Mouse (Mus musculus) heart, embryonic 13.5 days (tissue): ENCODE results near the gene Eno4. TPM values are rescaled to one million over a fixed set of nuclear protein-coding genes. Genes with fewer than 3 reads are reported as not detected.

Experiments
- ATAC-seq: fragments of 200-750 bp; cut with Nextera tagmentation; 2 replicates; pipeline ENCODE4 v1.8.0; 2017; ENCODE audit warnings: moderate TSS enrichment; ENCODE audit not compliant: insufficient number of reproducible peaks, low FRiP score, low TSS enrichment; ENCODE audit errors: extremely low read depth
- H3K27ac ChIP-seq: fragments of 300-500 bp; sonication (generic); replicated peaks from 2 replicates; pipeline ENCODE4 v1.5.1; 2015; ENCODE audit warnings: moderate library complexity, mild to moderate bottlenecking, inconsistent platforms
- H3K27me3 ChIP-seq: fragments of 300-500 bp; sonication (generic); replicated peaks from 2 replicates; pipeline ENCODE4 v1.6.1; 2015; ENCODE audit warnings: mild to moderate bottlenecking, inconsistent platforms
- H3K36me3 ChIP-seq: fragments of 300-500 bp; sonication (generic); 2 replicates; pipeline ENCODE4 v1.6.1; 2015; ENCODE audit warnings: mild to moderate bottlenecking, inconsistent platforms
- H3K4me1 ChIP-seq: fragments of 300-500 bp; sonication (generic); 2 replicates; pipeline ENCODE4 v1.6.1; 2015; ENCODE audit warnings: inconsistent platforms
- H3K4me2 ChIP-seq: fragments of 300-500 bp; sonication (generic); 2 replicates; pipeline ENCODE4 v1.6.1; 2015; ENCODE audit warnings: inconsistent platforms, mild to moderate bottlenecking, moderate library complexity
- H3K4me3 ChIP-seq: fragments of 300-500 bp; sonication (generic); 2 replicates; pipeline ENCODE4 v1.5.1; 2015; ENCODE audit warnings: moderate library complexity, mild to moderate bottlenecking, inconsistent platforms
- H3K9ac ChIP-seq: fragments of 300-500 bp; sonication (generic); 2 replicates; pipeline ENCODE4 v1.6.1; 2015; ENCODE audit warnings: inconsistent platforms, mild to moderate bottlenecking, moderate library complexity
- H3K9me3 ChIP-seq: fragments of 300-500 bp; sonication (generic); 2 replicates; pipeline ENCODE4 v1.6.1; 2016; ENCODE audit warnings: inconsistent platforms
- WGBS: fragments of 180-500 bp; shearing (Covaris S2); methylation state at CpG from one replicate; pipeline ENCODE4 v1.1.7; 2015; ENCODE audit warnings: mixed read lengths; 5-methylcytosine and 5-hydroxymethylcytosine counted together
- microRNA-seq: library from miRNA; unstranded; fragments of <30 nt; microRNA quantifications from one replicate; pipeline ENCODE4, GENCODE M21; 2016
- polyA plus RNA-seq: library from polyadenylated mRNA; unstranded; fragments of >200 nt; fragmentation: Nextera tagmentation; extraction: Ambion mirVana; gene quantifications from 2 replicates; pipeline ENCODE4 v1.2.1, GENCODE M21; 2015

The Eno4 gene
- polyA plus RNA-seq, 1 experiment from 2014 or later: 0.08 TPM

DNA sequence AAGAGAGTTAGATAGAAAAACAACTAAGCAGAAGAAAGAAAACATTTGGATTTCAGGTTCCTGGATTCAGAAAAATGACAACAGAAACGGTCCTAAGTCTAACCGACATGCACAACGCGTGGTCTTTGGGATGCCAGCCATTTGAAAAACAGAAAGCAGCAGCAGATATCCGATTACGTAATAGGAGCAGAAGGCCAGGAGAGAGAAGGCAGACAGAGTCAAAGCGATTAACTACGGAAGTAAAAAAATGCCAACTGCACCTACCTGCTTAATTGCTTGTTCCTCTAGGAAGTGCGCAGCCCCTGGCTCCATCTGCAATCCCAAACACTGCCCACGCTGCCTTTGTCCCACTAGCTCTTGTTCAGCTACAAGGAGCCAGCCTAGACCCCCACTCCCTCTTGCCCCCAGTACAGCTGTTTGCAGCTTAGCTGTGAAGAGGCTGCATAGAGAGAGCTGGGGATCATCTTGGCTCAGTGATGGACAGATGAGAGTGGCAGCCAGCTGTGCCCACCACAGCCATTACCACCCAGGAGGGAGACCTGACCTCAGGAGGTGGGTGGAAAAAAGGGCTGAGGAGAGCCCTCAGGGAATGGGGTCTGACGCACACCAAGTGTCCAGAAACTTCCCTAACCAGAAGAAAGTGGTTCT, 32.1 kb downstream of the Eno4 start:
- no peak for ATAC-seq
- H3K4me2 ChIP-seq: no peak overlapping the region
- 76% methylated on average over 11 of the region's 11 CpGs for WGBS

GRCm38 (mm10) chr19:58978401-58979171, 35.4 kb downstream of the Eno4 start:
- Histone ChIP-seq H3K4me1 (peaks cover 13% of the 10 kb centered on the region), H3K4me3 (no peak overlapping the region), H3K27me3 (no peaks in the 10 kb centered on the region; the same call in 1 of the 2 replicates), H3K36me3 (no peaks in the 10 kb centered on the region), H3K9ac (no peak overlapping the region), H3K27ac (no peak overlapping the region), H3K9me3 (no peaks in the 10 kb centered on the region), H3K4me2 (peak overlapping the region; percentile 54)
- peak; percentile 90 for ATAC-seq
- 59% methylated on average over 11 of the region's 11 CpGs for WGBS

More for the DNA sequence above, 32.1 kb downstream of the Eno4 start:
- Histone ChIP-seq H3K4me1 (peaks cover 10% of the 10 kb centered on the region), H3K9ac (no peak overlapping the region), H3K36me3 (no peaks in the 10 kb centered on the region), H3K4me3 (no peak overlapping the region), H3K9me3 (no peaks in the 10 kb centered on the region), H3K27ac (no peak overlapping the region), H3K27me3 (peaks cover 22% of the 10 kb centered on the region)

DNA sequence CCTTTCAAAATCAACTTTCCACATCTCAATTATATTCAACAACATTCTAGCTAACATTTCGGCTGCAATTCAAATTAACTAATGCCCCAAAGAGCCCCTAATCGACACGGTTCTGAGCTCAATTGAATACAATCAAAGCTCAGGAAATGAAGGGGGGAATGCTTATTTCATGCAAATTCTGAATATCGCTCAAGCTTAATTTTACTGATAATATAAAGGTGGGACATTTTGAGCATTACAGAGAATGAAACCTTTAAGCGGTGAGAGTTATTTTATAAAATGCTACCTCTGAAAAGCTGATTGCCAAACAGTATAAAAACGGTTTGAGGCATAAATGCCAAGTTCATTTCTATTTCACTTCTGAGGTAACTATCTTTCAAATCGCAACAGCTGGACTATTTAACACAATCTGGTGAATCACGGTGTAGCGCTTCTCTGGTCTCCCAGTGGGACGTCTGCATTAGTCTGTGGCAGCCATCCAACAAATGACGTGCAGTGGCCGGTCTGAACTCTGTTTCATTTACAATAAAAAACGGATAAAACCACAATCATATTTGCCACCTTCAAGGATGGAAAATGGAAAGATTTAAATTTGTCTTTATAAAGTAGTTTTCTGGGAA, 36.3 kb downstream of the Eno4 start:
- Histone ChIP-seq H3K27ac (no peak overlapping the region), H3K4me1 (peaks cover 13% of the 10 kb centered on the region), H3K9me3 (no peaks in the 10 kb centered on the region), H3K4me3 (peak overlapping the region; percentile 26), H3K36me3 (no peaks in the 10 kb centered on the region), H3K4me2 (peak overlapping the region; percentile 54), H3K9ac (no peak overlapping the region), H3K27me3 (no peaks in the 10 kb centered on the region; the same call in 1 of the 2 replicates)
- 53% methylated on average over 13 of the region's 13 CpGs for WGBS
- ATAC-seq: no peak

- Histone ChIP-seq H3K4me3 (peak overlapping the region; percentile 26), H3K4me1 (peaks cover 13% of the 10 kb centered on the region), H3K4me2 (peak overlapping the region; percentile 54), H3K27me3 (no peaks in the 10 kb centered on the region; the same call in 1 of the 2 replicates), H3K36me3 (no peaks in the 10 kb centered on the region), H3K27ac (no peak overlapping the region), H3K9me3 (no peaks in the 10 kb centered on the region), H3K9ac (no peak overlapping the region)
- ATAC-seq: no peak
- WGBS: 70% methylated on average over 5 of the region's 5 CpGs
Observed at GRCm38 (mm10) chr19:58980056-58980440, 36.8 kb downstream of the Eno4 start.

DNA sequence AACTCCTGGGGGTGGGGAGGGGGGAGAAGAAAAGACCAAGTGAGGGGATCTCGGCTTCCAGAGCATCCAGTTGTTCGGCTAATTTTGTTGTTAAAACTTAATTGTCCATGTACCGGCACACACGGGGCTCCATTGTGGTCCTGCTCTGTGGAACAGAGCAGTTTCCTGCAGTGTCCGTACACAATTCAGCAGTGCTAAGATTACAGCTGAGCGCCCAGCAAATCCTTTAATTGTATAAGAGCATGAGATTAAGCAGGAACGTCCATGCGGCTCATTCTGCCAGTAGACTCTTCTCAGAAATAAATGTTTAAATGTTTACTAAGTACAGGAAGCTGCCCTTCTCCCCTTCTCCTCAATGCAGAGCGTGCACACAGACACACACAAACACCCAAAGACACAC, 38.3 kb downstream of the Eno4 start:
- no peak overlapping the region for H3K4me3 ChIP-seq
- no peaks in the 10 kb centered on the region for H3K9me3 ChIP-seq
- no peak overlapping the region for H3K9ac ChIP-seq
- H3K4me2 ChIP-seq: peak overlapping the region; percentile 34; the same call in 1 of the 2 replicates
- H3K36me3 ChIP-seq: no peaks in the 10 kb centered on the region
- H3K4me1 ChIP-seq: peaks cover 13% of the 10 kb centered on the region
- no peak for ATAC-seq
- H3K27ac ChIP-seq: no peak overlapping the region
- 51% methylated on average over 9 of the region's 9 CpGs for WGBS
- H3K27me3 ChIP-seq: no peaks in the 10 kb centered on the region; the same call in 1 of the 2 replicates

DNA sequence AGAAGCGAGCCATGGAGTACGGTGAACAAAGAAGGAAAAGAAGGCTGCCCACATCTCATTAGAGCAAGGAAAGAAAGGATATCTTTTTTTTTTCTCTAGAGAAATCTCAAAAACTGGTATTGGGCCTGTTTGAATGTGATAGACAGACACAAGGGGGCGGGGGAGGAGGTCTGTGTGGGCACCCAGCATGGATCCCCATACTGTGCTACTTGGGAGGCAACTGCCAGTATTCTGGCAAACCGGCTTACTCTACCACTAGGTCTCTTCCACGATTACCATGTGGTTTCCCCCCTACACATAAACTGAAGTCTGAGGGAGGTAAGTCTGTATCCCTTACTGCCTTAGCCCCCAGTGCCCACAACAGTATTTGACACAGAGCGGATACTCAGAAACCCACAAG, 59.6 kb downstream of the Eno4 start:
- Histone ChIP-seq H3K27me3 (peaks cover under 1% of the 10 kb centered on the region; the same call in 1 of the 2 replicates), H3K9me3 (no peaks in the 10 kb centered on the region), H3K36me3 (no peaks in the 10 kb centered on the region), H3K4me3 (no peak overlapping the region), H3K4me1 (no peaks in the 10 kb centered on the region), H3K9ac (no peak overlapping the region), H3K4me2 (no peak overlapping the region), H3K27ac (no peak overlapping the region)
- WGBS: 83% methylated on average over 6 of the region's 6 CpGs
- ATAC-seq: no peak

- Histone ChIP-seq H3K4me1 (no peaks in the 10 kb centered on the region), H3K4me2 (no peak overlapping the region), H3K4me3 (no peak overlapping the region), H3K9me3 (no peaks in the 10 kb centered on the region), H3K27ac (no peak overlapping the region), H3K27me3 (peaks cover 10% of the 10 kb centered on the region; the same call in 1 of the 2 replicates), H3K9ac (no peak overlapping the region), H3K36me3 (no peaks in the 10 kb centered on the region)
- WGBS: 70% methylated on average over 15 of the region's 15 CpGs
- ATAC-seq: no peak
Observed at GRCm38 (mm10) chr19:59006577-59007340, 63.5 kb downstream of the Eno4 start.

- H3K9ac ChIP-seq: no peak overlapping the region
- no peaks in the 10 kb centered on the region for H3K9me3 ChIP-seq
- WGBS: 56% methylated on average over 5 of the region's 5 CpGs
Observed at GRCm38 (mm10) chr19:59010802-59011201, 67.6 kb downstream of the Eno4 start.

More at GRCm38 (mm10) chr19:59010802-59011201, 67.6 kb downstream of the Eno4 start:
- Histone ChIP-seq H3K27ac (no peak overlapping the region), H3K27me3 (peaks cover 10% of the 10 kb centered on the region; the same call in 1 of the 2 replicates), H3K36me3 (no peaks in the 10 kb centered on the region), H3K4me2 (no peak overlapping the region), H3K4me1 (no peaks in the 10 kb centered on the region), H3K4me3 (no peak overlapping the region)
- ATAC-seq: no peak

Small RNAs within 50 kb of the gene (microRNA-seq; reads per million reads assigned to microRNA genes)
- 3.9 reads per million, percentile 16 among the genes with 10 or more reads in this experiment for gene Mir3086

Other genes starting within 250 kb of the Eno4 start
- gene Pnliprp1, start 214.5 kb upstream of the Eno4 start, polyA plus RNA-seq: 0.98 and 3.1 TPM in 2 replicates
- gene Pnliprp2, start 183.7 kb upstream of the Eno4 start, polyA plus RNA-seq: 0.21 and 0.31 TPM in 2 replicates
- gene 1700019N19Rik, start 149.0 kb upstream of the Eno4 start, polyA plus RNA-seq: not detected in 2 replicates
- 9.0 and 9.1 TPM in 2 replicates for gene Hspa12a, start 229 bp downstream of the Eno4 start, polyA plus RNA-seq
- gene Shtn1, start 132.7 kb downstream of the Eno4 start, polyA plus RNA-seq: 0.53 and 0.95 TPM in 2 replicates
- not detected in 2 replicates for gene Vax1, start 226.6 kb downstream of the Eno4 start, polyA plus RNA-seq